Mouse (Mus musculus) hindbrain, embryonic 13.5 days (tissue): ENCODE data around the gene Dmrta2. TPM values are rescaled to one million over a fixed set of nuclear protein-coding genes. Genes with fewer than 3 reads are reported as not detected.

ENCODE experiments used
- ATAC-seq: fragments of 200-750 bp; cut with Nextera tagmentation; 2 replicates; pipeline ENCODE4 v1.8.0; 2017; ENCODE audit warnings: moderate TSS enrichment; ENCODE audit not compliant: low FRiP score
- H3K27ac ChIP-seq: fragments of 300-500 bp; sonication (generic); 2 replicates; pipeline ENCODE4 v1.5.1; 2015; ENCODE audit warnings: inconsistent platforms, mild to moderate bottlenecking, moderate library complexity
- H3K27me3 ChIP-seq: fragments of 300-500 bp; sonication (generic); 2 replicates; pipeline ENCODE4 v1.6.1; 2015; ENCODE audit warnings: mild to moderate bottlenecking, inconsistent platforms
- H3K36me3 ChIP-seq: fragments of 300-500 bp; sonication (generic); 2 replicates; pipeline ENCODE4 v1.6.1; 2015; ENCODE audit warnings: mild to moderate bottlenecking, inconsistent platforms
- H3K4me1 ChIP-seq: fragments of 300-500 bp; sonication (generic); replicated peaks from 2 replicates; pipeline ENCODE4 v1.6.1; 2015; ENCODE audit warnings: inconsistent platforms
- H3K4me2 ChIP-seq: fragments of 300-500 bp; sonication (generic); 2 replicates; pipeline ENCODE4 v1.6.1; 2015; ENCODE audit warnings: inconsistent platforms, mild to moderate bottlenecking, moderate library complexity
- H3K4me3 ChIP-seq: fragments of 300-500 bp; sonication (generic); 2 replicates; pipeline ENCODE4 v1.5.1; 2015; ENCODE audit warnings: mild to moderate bottlenecking, inconsistent platforms
- H3K9ac ChIP-seq: fragments of 300-500 bp; sonication (generic); 2 replicates; pipeline ENCODE4 v1.6.1; 2015; ENCODE audit warnings: mild to moderate bottlenecking, inconsistent platforms
- H3K9me3 ChIP-seq: fragments of 300-500 bp; sonication (generic); 2 replicates; pipeline ENCODE4 v1.6.1; 2016; ENCODE audit warnings: inconsistent platforms
- WGBS: fragments of 180-500 bp; shearing (Covaris S2); methylation state at CpG from one replicate; pipeline ENCODE4 v1.1.7; 2015; 5-methylcytosine and 5-hydroxymethylcytosine counted together
- polyA plus RNA-seq: library from polyadenylated mRNA; unstranded; fragments of >200 nt; fragmentation: Nextera tagmentation; extraction: Ambion mirVana; gene quantifications from 2 replicates; pipeline ENCODE4 v1.2.1, GENCODE M21; 2015

Dmrta2 gene
- 0.06 and 0.13 TPM in 2 replicates for polyA plus RNA-seq

DNA sequence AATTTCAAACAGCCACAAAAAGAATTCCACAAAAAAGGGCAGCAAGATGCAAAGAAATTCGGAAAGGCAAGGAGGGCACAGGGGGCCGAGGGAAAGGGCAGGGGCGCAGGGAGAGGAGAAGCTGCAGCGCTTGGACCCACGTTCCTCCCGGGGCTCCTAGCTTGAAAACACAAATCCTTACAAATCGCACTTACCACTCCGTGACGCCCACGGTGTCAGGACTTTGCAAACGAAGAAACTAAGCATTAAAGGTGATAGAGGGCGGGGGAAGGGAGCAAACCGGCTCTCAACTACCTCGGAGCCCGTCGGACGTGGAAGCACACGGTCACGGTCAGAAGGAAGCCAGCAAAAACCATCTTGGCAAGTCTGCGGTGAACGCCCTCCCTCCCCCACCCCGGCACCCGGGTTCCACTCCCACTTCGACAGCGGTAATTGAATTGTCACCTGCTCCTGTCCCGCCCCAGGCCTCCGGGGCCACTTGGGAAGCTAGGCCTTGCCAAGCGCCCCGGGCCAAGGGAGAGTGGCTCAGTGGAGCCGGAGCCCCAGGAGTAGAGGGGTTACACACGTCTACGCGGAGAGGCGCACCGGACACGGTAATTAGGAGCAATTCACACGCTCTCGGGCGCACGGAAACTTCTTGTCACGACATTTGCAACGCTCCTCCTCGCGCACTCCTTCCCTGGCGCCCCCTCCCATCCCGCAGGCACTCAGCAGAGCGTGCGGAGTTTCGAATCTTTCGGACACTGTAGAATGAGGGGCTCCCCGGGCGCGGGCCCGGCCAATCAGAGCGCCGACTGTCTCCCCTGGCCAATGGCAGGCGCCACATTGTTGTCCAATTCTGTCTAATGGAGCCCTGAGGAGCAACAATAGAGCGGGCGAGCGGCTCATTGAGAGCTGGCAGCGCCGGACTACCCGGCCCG is at the start of gene Dmrta2:
Gene Dmrta2 (plus strand): TSS at position 906 of the 920 bp plus-strand sequence.
- peak within 1 kb of the TSS; percentile 52 for H3K4me2 ChIP-seq
- peaks cover 100% of the 10 kb centered on the region for H3K27me3 ChIP-seq
- under 1% methylated on average over 64 of the region's 64 CpGs for WGBS
- peak within 1 kb of the TSS; percentile 33 for H3K4me3 ChIP-seq
- ATAC-seq: peak; percentile 79
- H3K4me1 ChIP-seq: peaks cover 42% of the 10 kb centered on the region
- H3K9me3 ChIP-seq: no peaks in the 10 kb centered on the region; the same call in 1 of the 2 replicates
- no peak within 1 kb of the TSS for H3K9ac ChIP-seq
- no peak within 1 kb of the TSS for H3K27ac ChIP-seq
- H3K36me3 ChIP-seq: no peaks in the 10 kb centered on the region

DNA sequence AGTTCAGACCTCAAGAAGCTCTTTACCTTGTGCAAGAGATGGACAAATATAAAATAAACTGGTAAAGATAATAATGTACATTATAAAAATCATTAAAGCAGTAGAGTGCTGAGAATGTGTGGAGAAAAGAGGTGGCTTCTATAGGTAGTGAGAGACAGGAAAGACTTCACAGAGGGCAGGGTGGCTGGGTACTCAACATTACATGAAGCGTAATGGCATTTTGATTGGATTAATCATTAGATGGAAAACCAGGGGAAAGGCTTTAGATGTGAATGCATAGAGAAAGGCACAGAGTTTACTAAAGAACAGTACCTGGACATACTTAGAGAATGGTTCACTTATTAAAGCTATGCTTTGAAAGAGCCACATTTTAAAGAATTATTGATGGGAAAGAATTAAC is 48.8 kb upstream of the Dmrta2 start:
- no peak overlapping the region for H3K4me3 ChIP-seq
- no peaks in the 10 kb centered on the region; the same call in 1 of the 2 replicates for H3K36me3 ChIP-seq
- H3K9ac ChIP-seq: no peak overlapping the region
- 89% methylated on average over 1 of the region's 1 CpGs for WGBS
- no peaks in the 10 kb centered on the region for H3K9me3 ChIP-seq
- H3K27me3 ChIP-seq: no peaks in the 10 kb centered on the region
- ATAC-seq: no peak
- no peak overlapping the region for H3K4me2 ChIP-seq
- H3K27ac ChIP-seq: no peak overlapping the region
- H3K4me1 ChIP-seq: no peaks in the 10 kb centered on the region

DNA sequence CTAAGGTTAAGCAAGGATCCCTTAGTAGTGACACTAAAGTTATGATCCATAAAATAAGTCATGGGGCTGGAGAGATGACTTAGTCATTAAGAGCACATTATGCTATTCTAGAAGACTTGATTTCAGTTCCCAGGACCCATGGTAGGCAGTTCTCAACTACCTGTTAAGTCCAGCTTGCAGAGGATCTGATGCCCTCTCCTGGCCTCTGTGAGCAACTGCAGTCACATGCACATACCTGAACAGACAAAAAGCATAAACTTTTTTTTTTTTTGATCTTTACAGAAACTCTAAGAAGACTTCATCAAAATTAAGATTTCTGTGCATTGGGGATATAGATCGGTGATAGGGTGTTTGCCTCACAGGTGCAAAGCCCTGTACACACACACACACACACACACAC is 47.4 kb upstream of the Dmrta2 start:
- Histone ChIP-seq H3K4me1 (no peaks in the 10 kb centered on the region), H3K27ac (no peak overlapping the region), H3K9ac (no peak overlapping the region), H3K36me3 (peaks cover 1% of the 10 kb centered on the region), H3K4me3 (no peak overlapping the region), H3K27me3 (no peaks in the 10 kb centered on the region), H3K9me3 (no peaks in the 10 kb centered on the region), H3K4me2 (no peak overlapping the region)
- 92% methylated on average over 1 of the region's 1 CpGs for WGBS
- ATAC-seq: no peak

DNA sequence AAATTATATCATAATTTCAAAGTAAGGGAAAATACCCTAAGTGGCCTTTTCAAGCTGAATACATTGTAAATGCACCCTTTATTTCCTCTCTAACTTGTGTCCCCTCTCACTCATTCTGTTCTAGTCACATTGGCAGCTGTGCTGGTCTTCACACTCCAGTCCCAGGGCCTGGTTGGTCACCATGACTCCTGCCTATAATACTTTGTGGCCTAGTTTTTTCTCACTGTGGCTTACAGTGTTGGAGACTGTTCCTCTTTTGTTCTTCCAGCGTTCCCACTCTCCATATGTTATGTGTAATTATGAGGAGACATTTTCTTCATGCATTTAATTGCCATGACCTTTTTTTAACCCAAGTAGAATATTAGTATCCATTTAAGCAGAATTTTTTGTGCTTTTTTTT is 46.9 kb upstream of the Dmrta2 start:
- Histone ChIP-seq H3K27me3 (no peaks in the 10 kb centered on the region), H3K4me1 (no peaks in the 10 kb centered on the region), H3K27ac (no peak overlapping the region), H3K36me3 (peaks cover 4% of the 10 kb centered on the region), H3K9me3 (no peaks in the 10 kb centered on the region), H3K9ac (no peak overlapping the region), H3K4me2 (no peak overlapping the region), H3K4me3 (no peak overlapping the region)
- 92% methylated on average over 1 of the region's 1 CpGs for WGBS
- no peak for ATAC-seq

DNA sequence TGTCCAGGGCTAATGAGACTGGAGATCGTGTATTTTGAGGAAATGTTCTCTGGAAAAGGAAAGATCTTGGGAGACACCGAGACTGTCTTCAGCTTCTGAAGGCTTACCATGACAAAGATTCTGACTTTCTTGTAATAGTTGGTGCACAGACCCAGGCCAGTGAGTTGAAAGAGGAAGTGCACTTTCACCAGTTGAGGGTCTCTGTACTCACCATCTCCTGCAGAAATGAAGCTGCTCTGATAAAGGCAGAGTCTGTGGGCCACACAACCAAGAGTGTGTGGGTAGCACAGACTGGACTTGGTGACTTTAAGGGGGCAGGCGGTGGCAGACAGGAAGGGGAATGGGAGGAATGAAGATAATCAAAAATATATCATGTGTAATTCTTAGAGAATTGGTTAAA is 41.3 kb upstream of the Dmrta2 start:
- WGBS: 95% methylated on average over 3 of the region's 3 CpGs
- Histone ChIP-seq H3K9me3 (no peaks in the 10 kb centered on the region), H3K4me2 (no peak overlapping the region), H3K27ac (no peak overlapping the region), H3K9ac (no peak overlapping the region), H3K4me1 (no peaks in the 10 kb centered on the region), H3K4me3 (no peak overlapping the region), H3K27me3 (no peaks in the 10 kb centered on the region), H3K36me3 (peaks cover 4% of the 10 kb centered on the region)
- ATAC-seq: no peak

DNA sequence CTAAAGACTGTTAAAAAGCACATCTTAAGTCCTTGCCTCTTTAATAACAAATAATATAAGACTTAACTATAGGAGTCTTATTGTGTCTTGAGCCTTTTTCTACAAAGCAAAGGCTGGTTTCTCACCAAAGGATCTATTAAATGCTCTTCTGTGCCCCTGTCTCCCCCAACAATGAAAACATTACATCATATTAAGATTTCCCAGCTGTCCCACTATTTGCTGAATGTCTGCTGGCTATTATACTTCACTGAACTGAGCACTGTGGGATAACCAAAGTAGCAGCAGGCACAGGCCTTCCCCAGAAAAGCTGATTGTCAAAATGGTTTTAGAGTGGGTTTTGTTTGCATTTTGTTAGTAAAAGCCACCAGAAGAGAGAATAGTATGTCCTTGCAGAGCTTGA is 38.6 kb upstream of the Dmrta2 start:
- Histone ChIP-seq H3K27me3 (no peaks in the 10 kb centered on the region), H3K27ac (no peak overlapping the region), H3K36me3 (peaks cover 4% of the 10 kb centered on the region), H3K4me2 (no peak overlapping the region), H3K9me3 (no peaks in the 10 kb centered on the region), H3K4me3 (no peak overlapping the region), H3K4me1 (no peaks in the 10 kb centered on the region), H3K9ac (no peak overlapping the region)
- ATAC-seq: no peak

DNA sequence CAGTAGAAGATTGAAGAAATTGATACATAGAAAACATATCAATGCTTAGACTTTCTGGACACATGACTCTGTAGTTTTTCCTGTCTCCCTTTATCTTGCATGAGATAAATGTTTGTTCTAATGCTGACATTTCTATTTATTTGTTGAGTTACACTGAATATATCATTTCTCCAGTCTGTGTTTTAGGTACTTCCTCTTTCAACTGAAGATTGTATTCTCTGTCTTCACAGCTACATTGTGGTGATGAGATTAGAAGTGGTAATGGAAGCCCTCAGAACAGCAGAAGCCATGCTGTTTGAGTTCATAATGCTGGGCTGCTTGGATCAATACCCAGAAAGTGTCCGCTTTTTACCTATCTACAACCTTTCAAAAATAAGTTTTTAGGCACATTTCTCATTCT is 32.3 kb upstream of the Dmrta2 start:
- H3K9me3 ChIP-seq: no peaks in the 10 kb centered on the region
- WGBS: 93% methylated on average over 1 of the region's 1 CpGs
- no peaks in the 10 kb centered on the region for H3K4me1 ChIP-seq
- peaks cover 5% of the 10 kb centered on the region; the same call in 1 of the 2 replicates for H3K36me3 ChIP-seq
- H3K4me3 ChIP-seq: no peak overlapping the region
- no peak overlapping the region for H3K9ac ChIP-seq
- no peak overlapping the region for H3K27ac ChIP-seq
- no peaks in the 10 kb centered on the region for H3K27me3 ChIP-seq
- ATAC-seq: no peak
- no peak overlapping the region for H3K4me2 ChIP-seq

DNA sequence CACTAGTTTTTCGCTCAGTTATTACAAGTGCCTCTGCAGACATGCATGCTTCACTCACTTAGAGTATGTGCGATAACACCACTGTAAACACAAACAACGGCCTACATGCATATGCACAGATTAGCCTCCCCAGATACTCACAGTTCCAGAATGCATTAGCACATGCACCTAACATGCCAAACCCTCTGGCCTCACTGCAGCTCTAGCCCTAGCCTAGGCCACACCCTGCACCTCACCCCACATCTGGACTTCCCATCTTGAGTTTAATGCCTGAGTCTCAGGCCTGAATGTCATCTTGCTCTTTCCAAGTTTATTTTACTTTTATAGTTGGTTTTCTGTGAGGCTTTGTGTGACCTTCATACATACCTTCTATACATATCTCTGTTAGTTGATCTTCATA is 28.5 kb upstream of the Dmrta2 start:
- Histone ChIP-seq H3K9ac (no peak overlapping the region), H3K9me3 (no peaks in the 10 kb centered on the region), H3K27ac (no peak overlapping the region), H3K4me3 (no peak overlapping the region), H3K4me2 (no peak overlapping the region), H3K4me1 (no peaks in the 10 kb centered on the region), H3K36me3 (peaks cover 5% of the 10 kb centered on the region; the same call in 1 of the 2 replicates), H3K27me3 (no peaks in the 10 kb centered on the region)
- no peak for ATAC-seq
- 96% methylated on average over 3 of the region's 3 CpGs for WGBS

DNA sequence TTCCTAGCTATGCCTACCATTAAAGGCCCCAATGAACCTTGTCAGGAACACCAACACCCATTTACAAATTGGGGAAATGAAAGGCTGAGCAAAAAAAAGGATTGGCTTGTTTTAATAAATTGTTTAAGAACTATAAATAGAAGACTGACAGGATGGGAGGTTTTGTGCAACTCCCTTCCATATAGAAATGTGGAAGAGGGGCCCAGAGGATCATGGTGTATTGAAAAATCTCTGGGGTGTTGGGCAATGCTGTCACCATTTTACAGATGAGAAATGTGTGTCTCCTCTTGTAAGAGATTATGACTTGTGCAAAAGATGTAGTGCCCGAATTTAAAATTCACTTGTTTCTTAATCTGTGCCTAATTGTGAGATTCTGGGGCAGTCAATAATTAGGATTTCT is 24.3 kb upstream of the Dmrta2 start:
- ATAC-seq: no peak
- Histone ChIP-seq H3K9me3 (no peaks in the 10 kb centered on the region), H3K4me3 (no peak overlapping the region), H3K27me3 (no peaks in the 10 kb centered on the region), H3K27ac (no peak overlapping the region), H3K9ac (no peak overlapping the region), H3K4me1 (no peaks in the 10 kb centered on the region), H3K4me2 (no peak overlapping the region), H3K36me3 (no peaks in the 10 kb centered on the region)
- 88% methylated on average over 1 of the region's 1 CpGs for WGBS

DNA sequence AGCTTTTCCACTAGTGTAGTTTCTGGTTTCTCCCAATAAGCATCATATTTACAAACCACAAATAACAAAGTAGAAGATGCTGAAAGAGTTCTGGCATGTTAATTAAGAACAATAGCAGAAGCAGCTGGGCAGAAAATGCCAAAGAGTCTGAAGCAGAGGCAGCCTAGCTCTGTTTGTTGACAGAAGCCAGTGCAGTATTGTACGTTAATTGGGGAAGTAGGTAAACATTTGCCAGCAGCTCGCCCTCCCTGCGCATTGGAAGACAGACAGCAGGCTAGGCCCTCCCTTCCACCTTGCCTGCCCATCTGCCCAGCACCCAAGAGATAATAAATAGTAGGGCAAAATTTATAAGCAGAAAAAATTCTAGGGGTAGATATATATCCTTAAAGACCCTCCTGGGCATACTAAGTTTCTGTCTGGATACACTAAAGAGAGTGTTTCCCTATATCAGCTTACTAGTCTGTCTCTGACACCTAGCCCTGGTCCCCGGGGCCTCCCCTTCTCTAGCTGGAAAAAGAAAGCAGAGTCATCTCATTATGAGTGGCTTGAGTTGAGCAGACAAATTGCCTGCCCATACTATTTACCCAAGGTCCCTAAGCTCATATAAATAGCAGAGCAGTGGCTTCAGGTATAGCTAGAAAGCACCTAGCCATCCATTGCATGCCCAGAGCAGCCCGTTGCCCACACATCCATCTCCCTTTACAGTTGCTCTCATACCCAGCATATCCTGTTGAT is 17.5 kb upstream of the Dmrta2 start:
- peaks cover 20% of the 10 kb centered on the region; the same call in 1 of the 2 replicates for H3K36me3 ChIP-seq
- no peak overlapping the region for H3K4me3 ChIP-seq
- H3K27me3 ChIP-seq: no peaks in the 10 kb centered on the region
- no peaks in the 10 kb centered on the region for H3K9me3 ChIP-seq
- ATAC-seq: no peak
- 64% methylated on average over 5 of the region's 5 CpGs for WGBS
- H3K9ac ChIP-seq: no peak overlapping the region
- no peaks in the 10 kb centered on the region for H3K4me1 ChIP-seq
- no peak overlapping the region for H3K27ac ChIP-seq
- H3K4me2 ChIP-seq: no peak overlapping the region

DNA sequence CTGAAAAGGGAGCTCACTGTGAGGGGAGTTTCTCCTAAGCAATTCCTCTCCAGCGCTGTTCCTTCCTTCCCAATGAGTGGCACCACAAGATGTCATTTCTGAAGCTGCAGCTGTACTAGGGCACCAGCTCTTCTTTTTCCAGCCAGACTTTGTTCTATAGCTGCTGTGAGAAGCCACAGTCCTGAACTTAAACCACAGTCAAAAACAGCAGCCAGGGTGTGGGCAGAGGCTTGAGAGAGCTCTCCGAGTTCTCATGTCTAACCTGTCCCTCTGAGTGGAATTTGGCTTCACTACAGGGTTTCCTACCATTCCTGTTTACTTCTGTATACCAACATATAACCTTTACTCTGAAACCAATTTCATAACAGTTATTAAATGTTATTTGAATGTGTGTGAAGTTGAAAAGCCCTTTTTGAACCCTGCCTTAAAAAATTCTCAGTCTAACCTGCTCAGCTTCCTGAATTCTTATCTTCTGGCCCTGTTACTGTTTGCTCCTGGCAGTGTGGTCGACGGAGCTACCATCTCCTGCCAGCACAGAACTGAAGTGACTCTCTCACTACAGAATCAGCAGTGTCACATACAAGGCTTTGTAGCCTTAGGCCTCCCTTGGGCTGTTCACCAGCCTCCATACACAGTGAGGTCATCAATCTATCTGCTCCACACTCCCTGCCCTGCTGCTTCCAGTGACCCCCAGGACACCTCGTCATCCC is 14.1 kb upstream of the Dmrta2 start:
- Histone ChIP-seq H3K4me3 (no peak overlapping the region), H3K27me3 (peaks cover 4% of the 10 kb centered on the region; the same call in 1 of the 2 replicates), H3K9me3 (no peaks in the 10 kb centered on the region), H3K4me2 (no peak overlapping the region), H3K27ac (no peak overlapping the region), H3K9ac (no peak overlapping the region), H3K4me1 (no peaks in the 10 kb centered on the region), H3K36me3 (peaks cover 20% of the 10 kb centered on the region; the same call in 1 of the 2 replicates)
- no peak for ATAC-seq
- 80% methylated on average over 5 of the region's 5 CpGs for WGBS

DNA sequence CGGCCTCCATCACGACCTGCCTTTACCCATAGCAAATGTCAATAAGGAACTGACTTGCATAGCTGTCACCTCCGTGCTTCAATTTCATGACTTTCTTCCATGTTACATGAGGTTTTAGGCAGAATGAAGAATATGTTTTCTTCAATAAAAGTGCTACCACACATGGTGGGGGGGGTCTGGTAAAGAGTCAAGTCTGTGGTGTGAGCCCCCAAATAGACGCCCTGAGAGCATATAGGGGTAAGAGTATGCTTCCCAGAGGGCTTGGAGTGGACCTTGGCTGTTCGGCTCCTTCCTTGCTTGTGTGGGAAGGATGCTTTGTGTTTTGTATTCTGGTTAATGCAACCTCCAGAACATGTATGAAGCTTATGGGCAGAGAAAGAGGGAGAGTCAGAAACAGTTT is 8.3 kb upstream of the Dmrta2 start:
- Histone ChIP-seq H3K9ac (no peak overlapping the region), H3K27ac (no peak overlapping the region), H3K27me3 (peaks cover 62% of the 10 kb centered on the region), H3K4me1 (peaks cover 5% of the 10 kb centered on the region), H3K9me3 (no peaks in the 10 kb centered on the region), H3K4me3 (no peak overlapping the region), H3K4me2 (no peak overlapping the region), H3K36me3 (no peaks in the 10 kb centered on the region; the same call in 1 of the 2 replicates)
- 88% methylated on average over 5 of the region's 5 CpGs for WGBS
- no peak for ATAC-seq
